Mouse (Mus musculus) forebrain, embryonic 15.5 days (tissue): ENCODE data around the gene Aco1. TPM values are rescaled to one million over a fixed set of nuclear protein-coding genes. Genes with fewer than 3 reads are reported as not detected.
"Not testable (repeated sequence)": the region's sequence is repeated elsewhere in the genome, so short reads cannot be mapped to it uniquely, and the experiment has no call there.

ENCODE experiments used
- ATAC-seq: fragments of 200-750 bp; cut with Nextera tagmentation; replicated peaks from 2 replicates; pipeline ENCODE4 v1.8.0; 2017; ENCODE audit warnings: mild to moderate bottlenecking, moderate TSS enrichment, moderate library complexity
- H3K27ac ChIP-seq: fragments of 300-500 bp; sonication (generic); replicated peaks from 2 replicates; pipeline ENCODE4 v1.5.1; 2015; ENCODE audit warnings: mild to moderate bottlenecking, inconsistent platforms
- H3K27me3 ChIP-seq: fragments of 300-500 bp; sonication (generic); 2 replicates; pipeline ENCODE4 v1.6.1; 2015; ENCODE audit warnings: inconsistent platforms
- H3K36me3 ChIP-seq: fragments of 300-500 bp; sonication (generic); 2 replicates; pipeline ENCODE4 v1.6.1; 2015; ENCODE audit warnings: mild to moderate bottlenecking, inconsistent platforms
- H3K4me1 ChIP-seq: fragments of 300-500 bp; sonication (generic); 2 replicates; pipeline ENCODE4 v1.6.1; 2015; ENCODE audit warnings: inconsistent platforms
- H3K4me2 ChIP-seq: fragments of 300-500 bp; sonication (generic); replicated peaks from 2 replicates; pipeline ENCODE4 v1.6.1; 2015; ENCODE audit warnings: mild to moderate bottlenecking, inconsistent platforms
- H3K4me3 ChIP-seq: fragments of 300-500 bp; sonication (generic); 2 replicates; pipeline ENCODE4 v1.5.1; 2015; ENCODE audit warnings: mild to moderate bottlenecking, inconsistent platforms
- H3K9ac ChIP-seq: fragments of 300-500 bp; sonication (generic); replicated peaks from 2 replicates; pipeline ENCODE4 v1.6.1; 2015; ENCODE audit warnings: mild to moderate bottlenecking, inconsistent platforms
- H3K9me3 ChIP-seq: fragments of 300-500 bp; sonication (generic); 2 replicates; pipeline ENCODE4 v1.6.1; 2016; ENCODE audit warnings: inconsistent platforms
- WGBS: fragments of 180-500 bp; shearing (Covaris S2); methylation state at CpG from one replicate; pipeline ENCODE4 v1.1.7; 2015; ENCODE audit warnings: mixed read lengths; 5-methylcytosine and 5-hydroxymethylcytosine counted together
- polyA plus RNA-seq: library from polyadenylated mRNA; unstranded; fragments of >200 nt; fragmentation: Nextera tagmentation; extraction: Ambion mirVana; gene quantifications from 2 replicates; pipeline ENCODE4 v1.2.1, GENCODE M21; 2015

Aco1 gene
- polyA plus RNA-seq, result 51.8 and 53.0 TPM in 2 replicates

- H3K9me3 ChIP-seq, result no peaks in the 10 kb centered on the region
- peak within 1 kb of the TSS; percentile 89 for H3K27ac ChIP-seq
- H3K27me3 ChIP-seq, result no peaks in the 10 kb centered on the region
- no peaks in the 10 kb centered on the region for H3K36me3 ChIP-seq
- peak; percentile 97 for ATAC-seq
- H3K9ac ChIP-seq, result peak within 1 kb of the TSS; percentile 87
- peaks cover 26% of the 10 kb centered on the region for H3K4me1 ChIP-seq
- peak within 1 kb of the TSS; percentile 77 for H3K4me2 ChIP-seq
- H3K4me3 ChIP-seq, result peak within 1 kb of the TSS; percentile 88
- WGBS, result under 1% methylated on average over 46 of the region's 46 CpGs
Measured at GRCm38 (mm10) chr4:40142743-40143532, at the start of gene Aco1. Gene Aco1, plus strand, starts transcription at chr4:40143081.

DNA sequence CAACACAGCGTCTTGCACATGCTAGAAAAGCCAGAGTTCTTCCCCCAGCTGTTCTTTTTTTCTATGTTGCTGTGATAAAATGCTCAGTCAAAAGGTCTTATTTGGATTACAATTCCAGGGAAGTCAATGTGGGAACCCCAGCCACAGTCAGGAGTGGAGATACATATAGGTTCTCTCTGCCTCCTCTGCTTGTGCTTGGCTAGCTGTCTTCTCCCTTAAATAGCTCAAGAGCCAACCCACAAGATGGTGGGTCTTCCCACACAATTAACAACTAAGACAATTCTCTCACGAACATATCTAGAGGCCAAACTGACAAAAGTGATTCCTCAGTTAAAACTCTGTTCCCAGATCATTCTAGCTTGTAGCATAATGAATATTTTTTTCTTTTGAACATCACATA, 47.9 kb upstream of the Aco1 start:
- Histone ChIP-seq H3K9me3 (no peaks in the 10 kb centered on the region), H3K36me3 (no peaks in the 10 kb centered on the region), H3K27me3 (no peaks in the 10 kb centered on the region), H3K27ac (no peak overlapping the region), H3K4me3 (no peak overlapping the region), H3K4me1 (no peaks in the 10 kb centered on the region), H3K9ac (no peak overlapping the region), H3K4me2 (no peak overlapping the region)
- WGBS, result 85% methylated on average over 2 of the region's 2 CpGs
- ATAC-seq, result no peak

DNA sequence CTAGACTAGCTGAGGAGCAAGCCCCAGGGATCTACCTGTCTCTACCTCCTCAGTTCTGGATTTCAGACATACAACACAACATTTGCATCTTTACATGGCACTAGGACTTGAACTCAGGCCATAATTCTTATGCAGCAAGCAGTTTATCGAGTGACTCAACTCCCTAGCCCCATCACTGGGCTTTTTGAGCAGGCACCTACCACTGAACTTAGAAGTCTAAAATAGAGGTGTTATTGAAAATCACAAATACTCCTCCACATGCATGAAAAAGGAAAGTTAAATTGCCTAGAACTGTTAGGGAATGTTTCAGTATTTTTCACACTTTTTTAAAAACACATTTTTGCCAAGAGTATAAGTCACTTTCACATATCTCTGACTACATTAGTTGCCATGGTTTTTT, 39.9 kb upstream of the Aco1 start:
- H3K9ac ChIP-seq, result no peak overlapping the region
- H3K36me3 ChIP-seq, result no peaks in the 10 kb centered on the region
- H3K4me2 ChIP-seq, result no peak overlapping the region
- no peaks in the 10 kb centered on the region for H3K27me3 ChIP-seq
- H3K27ac ChIP-seq, result no peak overlapping the region
- no peaks in the 10 kb centered on the region for H3K4me1 ChIP-seq
- H3K4me3 ChIP-seq, result no peak overlapping the region
- WGBS, result 89% methylated on average over 1 of the region's 1 CpGs
- ATAC-seq, result no peak
- H3K9me3 ChIP-seq, result no peaks in the 10 kb centered on the region

DNA sequence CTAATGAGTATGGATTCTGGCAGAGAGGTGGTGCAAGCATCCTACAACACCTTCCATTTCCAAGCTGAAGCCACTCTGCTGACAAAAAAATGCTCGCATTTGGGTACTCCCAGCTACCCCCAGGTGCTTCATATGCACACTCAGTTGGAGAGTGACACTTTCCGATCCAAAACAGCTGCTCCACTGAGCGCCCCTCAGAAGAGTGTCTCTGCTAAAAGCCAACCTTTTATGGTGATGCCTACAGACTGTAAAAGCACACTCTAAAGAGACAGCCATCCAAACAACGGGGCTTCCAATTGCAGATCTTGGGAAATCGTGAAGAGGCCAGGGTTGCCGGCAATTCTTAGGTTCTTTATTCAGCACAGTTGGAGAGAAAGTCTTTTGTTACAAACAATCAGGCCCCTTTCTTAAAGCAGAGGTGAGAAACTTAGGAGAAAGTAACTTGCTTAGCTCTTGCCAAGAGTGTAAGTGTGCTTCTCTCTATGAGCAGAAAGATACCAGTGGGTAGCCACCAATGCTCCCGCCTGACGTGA, 36.8 kb upstream of the Aco1 start:
- no peaks in the 10 kb centered on the region for H3K36me3 ChIP-seq
- no peaks in the 10 kb centered on the region for H3K4me1 ChIP-seq
- peak; percentile 51; the same call in 1 of the 2 replicates for ATAC-seq
- 18% methylated on average over 8 of the region's 8 CpGs for WGBS
- H3K4me2 ChIP-seq, result no peak overlapping the region
- no peak overlapping the region for H3K27ac ChIP-seq
- H3K4me3 ChIP-seq, result no peak overlapping the region
- no peaks in the 10 kb centered on the region for H3K9me3 ChIP-seq
- no peak overlapping the region for H3K9ac ChIP-seq
- H3K27me3 ChIP-seq, result no peaks in the 10 kb centered on the region

DNA sequence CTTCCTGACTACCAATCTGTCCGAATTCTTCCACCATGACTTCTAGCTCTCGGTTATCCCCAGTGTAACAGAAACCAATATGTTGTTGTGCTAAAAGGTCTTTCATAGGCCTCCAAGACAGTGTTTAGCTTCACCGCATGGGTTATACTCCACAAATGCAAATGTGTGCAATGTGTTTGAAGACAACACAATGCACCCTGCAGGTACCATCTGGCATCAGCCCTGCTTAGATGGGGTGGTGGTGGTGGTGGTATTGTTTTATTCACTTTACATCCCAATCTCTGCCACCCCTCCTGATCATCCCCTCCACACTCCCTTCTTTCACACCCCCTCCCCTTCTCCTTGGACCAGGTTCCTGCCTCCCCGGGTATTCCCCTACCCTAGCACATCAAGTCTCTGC, 34.9 kb upstream of the Aco1 start:
- Histone ChIP-seq H3K9ac (no peak overlapping the region), H3K4me1 (no peaks in the 10 kb centered on the region), H3K27ac (no peak overlapping the region), H3K9me3 (no peaks in the 10 kb centered on the region), H3K4me3 (no peak overlapping the region), H3K36me3 (no peaks in the 10 kb centered on the region), H3K4me2 (no peak overlapping the region), H3K27me3 (no peaks in the 10 kb centered on the region)
- WGBS, result 62% methylated on average over 4 of the region's 4 CpGs
- ATAC-seq, result peak; percentile 39; the same call in 1 of the 2 replicates

DNA sequence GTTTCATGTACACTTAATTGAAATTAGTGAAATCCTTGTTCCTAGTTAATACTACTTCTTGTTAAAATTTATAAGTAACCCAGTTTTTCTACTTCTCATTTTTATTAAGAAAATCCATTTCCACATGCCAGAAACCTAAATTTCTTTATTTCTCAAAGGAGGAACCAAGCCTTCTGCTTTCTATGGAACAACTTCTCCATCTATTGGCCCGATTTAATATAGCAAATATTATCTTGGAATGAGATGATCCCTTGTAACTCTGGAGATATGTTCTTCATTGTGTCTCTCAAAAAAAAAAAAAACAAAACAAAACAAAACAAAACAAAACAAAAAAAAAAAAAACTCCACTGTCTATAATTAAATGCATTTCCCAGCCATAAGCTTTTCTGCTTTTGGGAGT, 29.7 kb upstream of the Aco1 start:
- no peak overlapping the region for H3K27ac ChIP-seq

GRCm38 (mm10) chr4:40121221-40121620, 21.7 kb upstream of the Aco1 start:
- H3K9me3 ChIP-seq, result no peaks in the 10 kb centered on the region
- 62% methylated on average over 3 of the region's 3 CpGs for WGBS
- no peak overlapping the region for H3K9ac ChIP-seq
- no peaks in the 10 kb centered on the region for H3K4me1 ChIP-seq
- no peaks in the 10 kb centered on the region for H3K27me3 ChIP-seq
- no peaks in the 10 kb centered on the region for H3K36me3 ChIP-seq
- H3K27ac ChIP-seq, result no peak overlapping the region
- H3K4me2 ChIP-seq, result no peak overlapping the region
- H3K4me3 ChIP-seq, result no peak overlapping the region
- no peak for ATAC-seq

More for the DNA sequence above, 29.7 kb upstream of the Aco1 start:
- H3K4me1 ChIP-seq, result no peaks in the 10 kb centered on the region
- no peak for ATAC-seq
- no peaks in the 10 kb centered on the region for H3K36me3 ChIP-seq
- H3K27me3 ChIP-seq, result no peaks in the 10 kb centered on the region
- no peaks in the 10 kb centered on the region for H3K9me3 ChIP-seq
- no peak overlapping the region for H3K4me3 ChIP-seq
- 82% methylated on average over 1 of the region's 1 CpGs for WGBS
- no peak overlapping the region for H3K4me2 ChIP-seq
- no peak overlapping the region for H3K9ac ChIP-seq

GRCm38 (mm10) chr4:40122291-40122690, 20.6 kb upstream of the Aco1 start:
- H3K36me3 ChIP-seq, result not testable (repeated sequence)

DNA sequence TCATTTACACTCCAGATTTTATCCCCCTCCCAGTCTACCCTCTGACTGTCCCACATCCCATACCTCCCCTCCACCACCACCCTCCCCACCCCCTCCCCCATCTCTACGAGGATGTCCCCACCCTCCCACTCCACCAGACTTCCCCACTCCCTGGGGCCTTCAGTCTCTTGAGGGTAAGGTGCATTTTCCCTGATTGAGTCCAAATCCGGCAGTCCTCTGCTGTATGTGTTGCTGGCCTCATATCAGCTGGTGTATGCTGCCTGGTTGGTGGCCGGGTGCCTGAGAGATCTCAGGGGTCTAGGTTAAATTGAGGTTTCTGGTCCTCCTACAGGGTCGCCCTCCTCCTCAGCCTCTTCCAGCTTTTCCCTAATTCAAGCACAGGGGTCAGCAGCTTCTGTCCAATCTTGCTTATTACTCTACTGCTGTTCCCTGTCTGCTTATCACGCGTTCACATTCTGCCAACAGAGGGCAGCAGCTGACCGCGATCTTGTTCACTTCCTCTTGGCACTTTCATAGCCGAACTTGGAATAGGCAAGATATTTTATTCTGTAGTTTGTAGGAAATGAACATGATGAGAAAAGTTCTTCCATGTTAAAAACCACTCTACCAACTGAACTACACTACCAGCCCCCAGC, 8.3 kb upstream of the Aco1 start:
- ATAC-seq, result peak; percentile 55
- WGBS, result 18% methylated on average over 9 of the region's 9 CpGs

More at GRCm38 (mm10) chr4:40122291-40122690, 20.6 kb upstream of the Aco1 start:
- 95% methylated on average over 1 of the region's 1 CpGs for WGBS
- H3K4me1 ChIP-seq, ATAC-seq, H3K9me3 ChIP-seq, H3K27me3 ChIP-seq, H3K27ac ChIP-seq, H3K4me2 ChIP-seq, H3K9ac ChIP-seq, H3K4me3 ChIP-seq: not testable (repeated sequence)

DNA sequence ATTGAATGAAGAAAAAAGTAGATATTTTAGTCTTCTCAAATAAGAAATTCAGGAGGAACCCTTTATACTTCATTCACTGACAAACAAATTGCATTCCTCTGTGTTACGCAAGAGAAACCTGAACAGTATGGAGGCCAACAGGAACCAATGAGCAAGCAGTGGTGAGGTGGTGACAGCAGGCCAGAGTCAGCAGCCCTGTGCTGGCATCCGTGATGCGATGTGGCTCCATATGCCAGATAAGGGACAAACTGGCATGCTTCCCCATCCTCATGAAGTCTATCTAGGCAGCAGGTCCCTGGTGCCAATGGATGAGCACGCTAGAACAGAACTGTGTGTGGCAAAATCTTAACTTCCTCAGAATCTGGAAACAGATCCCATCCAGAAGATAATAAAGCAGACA, 6.4 kb upstream of the Aco1 start:
- H3K9ac ChIP-seq, result no peak overlapping the region
- no peak overlapping the region for H3K27ac ChIP-seq
- no peak overlapping the region for H3K4me2 ChIP-seq
- H3K4me3 ChIP-seq, result no peak overlapping the region
- H3K9me3 ChIP-seq, result no peaks in the 10 kb centered on the region
- H3K4me1 ChIP-seq, result no peaks in the 10 kb centered on the region
- H3K27me3 ChIP-seq, result no peaks in the 10 kb centered on the region
- WGBS, result 85% methylated on average over 4 of the region's 4 CpGs
- ATAC-seq, result no peak
- H3K36me3 ChIP-seq, result no peaks in the 10 kb centered on the region

More for the DNA sequence above, 8.3 kb upstream of the Aco1 start:
- Histone ChIP-seq H3K27ac (no peak overlapping the region), H3K9me3 (no peaks in the 10 kb centered on the region), H3K27me3 (0 out of 2 replicates have a peak, but pooled peaks cover 3% of the 10 kb centered on the region), H3K36me3 (no peaks in the 10 kb centered on the region), H3K9ac (no peak overlapping the region), H3K4me1 (no peaks in the 10 kb centered on the region), H3K4me3 (no peak overlapping the region), H3K4me2 (no peak overlapping the region)

DNA sequence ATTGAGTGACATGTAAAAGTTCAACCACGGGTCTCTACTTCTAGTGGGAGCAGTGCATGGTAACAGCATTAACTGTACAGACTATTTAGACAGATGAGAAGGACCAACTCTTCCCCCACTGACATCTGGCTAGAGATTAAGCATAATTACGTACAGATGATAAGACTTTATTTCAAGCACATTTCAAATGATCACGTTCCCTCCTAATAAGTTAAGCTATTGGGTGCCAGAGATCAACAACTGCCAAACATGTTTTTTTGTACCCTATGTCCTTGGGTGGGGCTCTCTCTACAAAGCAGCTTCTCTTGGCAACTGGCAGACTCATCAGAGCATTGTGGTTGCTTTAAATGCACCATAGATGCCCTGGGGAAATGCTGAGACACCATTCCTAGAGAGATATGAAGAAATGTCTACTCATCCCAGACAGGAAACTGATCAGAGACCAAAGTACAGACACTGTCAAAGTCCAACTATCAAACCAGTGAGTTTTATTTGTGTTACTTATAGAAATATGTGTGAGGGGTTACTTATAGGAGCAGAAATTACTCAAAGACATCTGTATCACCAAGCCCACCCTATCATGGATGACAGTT, 3.1 kb upstream of the Aco1 start:
- H3K4me2 ChIP-seq, result no peak overlapping the region
- no peak for ATAC-seq
- 91% methylated on average over 3 of the region's 3 CpGs for WGBS
- no peak overlapping the region for H3K4me3 ChIP-seq
- H3K9ac ChIP-seq, result no peak overlapping the region
- H3K27me3 ChIP-seq, result no peaks in the 10 kb centered on the region
- peaks cover 19% of the 10 kb centered on the region for H3K4me1 ChIP-seq
- H3K36me3 ChIP-seq, result no peaks in the 10 kb centered on the region
- no peak overlapping the region for H3K27ac ChIP-seq
- H3K9me3 ChIP-seq, result no peaks in the 10 kb centered on the region

DNA sequence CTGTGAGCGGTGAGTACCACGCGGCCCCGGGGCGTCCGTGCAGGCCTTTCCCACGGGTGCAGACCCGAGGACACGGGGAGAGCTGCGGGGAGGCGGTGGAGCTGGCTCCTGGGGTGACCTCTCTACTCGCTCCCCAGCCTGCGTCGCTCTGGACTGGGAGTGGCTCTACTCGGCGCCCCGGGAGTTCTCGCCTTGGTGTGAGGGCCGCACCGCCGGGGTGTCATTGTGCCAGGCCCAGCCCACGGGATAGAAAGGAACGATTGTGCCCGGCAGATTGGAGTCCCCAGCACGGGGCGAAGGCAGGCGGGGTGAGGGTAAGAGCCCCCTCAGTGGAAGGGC, 621 bp downstream of the Aco1 start:
- H3K4me3 ChIP-seq, result peak overlapping the region; percentile 88
- ATAC-seq, result no peak; the same call in 1 of the 2 replicates
- H3K36me3 ChIP-seq, result no peaks in the 10 kb centered on the region
- H3K27me3 ChIP-seq, result no peaks in the 10 kb centered on the region
- H3K9ac ChIP-seq, result peak overlapping the region; percentile 87
- peak overlapping the region; percentile 77 for H3K4me2 ChIP-seq
- H3K27ac ChIP-seq, result peak overlapping the region; percentile 89
- no peaks in the 10 kb centered on the region for H3K9me3 ChIP-seq
- WGBS, result under 1% methylated on average over 27 of the region's 27 CpGs
- H3K4me1 ChIP-seq, result peaks cover 26% of the 10 kb centered on the region
